Comparison of ENCODE assay signal across 8 mouse cellular contexts in the genomic region with DNA sequence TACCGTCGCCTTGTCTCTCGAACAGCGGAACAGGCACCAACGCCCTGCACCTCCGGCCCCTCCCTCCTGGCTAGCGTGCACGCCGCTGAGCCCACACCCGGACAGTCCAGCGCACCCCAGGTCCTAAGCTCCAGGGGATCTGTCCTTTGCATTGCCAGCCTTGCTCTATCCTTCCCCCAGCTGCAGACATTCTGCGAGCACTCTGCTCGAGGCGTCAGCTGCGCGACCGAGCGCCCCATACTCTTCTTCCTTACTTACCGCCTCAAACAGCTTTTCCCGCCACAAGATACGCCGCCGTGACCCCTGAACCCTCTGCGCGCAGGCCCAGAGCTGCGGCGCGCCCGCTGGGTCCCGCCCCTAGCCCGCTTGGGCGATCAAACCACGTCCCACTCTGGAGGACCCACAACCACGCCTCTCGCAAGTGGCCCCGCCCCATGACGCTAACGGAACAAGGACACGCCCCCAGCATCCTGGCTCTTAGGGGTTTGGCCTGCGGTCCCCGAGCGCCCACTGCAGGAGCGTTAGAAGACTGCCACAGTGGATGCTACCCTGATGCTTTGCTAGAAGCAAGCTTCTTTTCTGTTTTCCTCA. TPM values are rescaled to one million over a fixed set of nuclear protein-coding genes. Genes with fewer than 3 reads are reported as not detected.
DNase-seq lines count a peak whose midpoint lies in the region; ATAC-seq and TF ChIP-seq lines count a peak whose summit lies in the region.

A gene (minus strand): TSS at position 353 of the 591 bp plus-strand sequence.

- 0 out of 2 replicates have a peak, but pooled peaks cover 3% of the 10 kb centered on the region for H3K27me3 ChIP-seq in hindbrain, embryonic 10.5 days (ENCODE audit: insufficient read depth, poor library complexity, severe bottlenecking)
- H3K27me3 ChIP-seq in lung, postnatal 0 days (replicated peaks; ENCODE audit: insufficient read depth, low read length): no peaks in the 10 kb centered on the region

- no peak for TF ChIP-seq EP300 in lung, postnatal 0 days (IDR thresholded peaks at IDR 0.05)

- peak; percentile 98 for DNase-seq in MN1 (ENCODE audit: low spot score)
- peak; percentile 100 for DNase-seq in cerebellum, adult 9-10 months
- DNase-seq in hindbrain, embryonic 10.5 days (ENCODE audit: low spot score): peak; percentile 100
- peak; percentile 99 for DNase-seq in layer of hippocampus, adult 9-11 months
- peak; percentile 99 for DNase-seq in lung, postnatal 0 days (ENCODE audit: low spot score)
- peak; percentile 99 for DNase-seq in ovary, postnatal 14 days (ENCODE audit: low spot score)
- peak; percentile 100 for DNase-seq in thymus, postnatal 14 days

- WGBS in hindbrain, embryonic 10.5 days: under 1% methylated on average over 43 of the region's 43 CpGs
- under 1% methylated on average over 40 of the region's 43 CpGs for WGBS in lung, postnatal 0 days

- peak within 1 kb of the TSS; percentile 92 for H3K27ac ChIP-seq in hindbrain, embryonic 10.5 days
- peak within 1 kb of the TSS; percentile 38 for H3K27ac ChIP-seq in lung, postnatal 0 days (ENCODE audit: low read length)

- peak within 1 kb of the TSS; percentile 75 for H3K4me3 ChIP-seq in hindbrain, embryonic 10.5 days
- H3K4me3 ChIP-seq in lung, postnatal 0 days (ENCODE audit: low read depth, low read length): peak within 1 kb of the TSS; percentile 58

- peak; percentile 93 for ATAC-seq in frontal cortex, adult (ENCODE audit: low TSS enrichment)
- ATAC-seq in lung, postnatal 0 days: peak; percentile 96

- H3K9me3 ChIP-seq in hindbrain, embryonic 10.5 days: peaks cover 8% of the 10 kb centered on the region
- no peaks in the 10 kb centered on the region for H3K9me3 ChIP-seq in lung, postnatal 0 days (ENCODE audit: low read length)

- H3K4me1 ChIP-seq in hindbrain, embryonic 10.5 days (replicated peaks): peaks cover 35% of the 10 kb centered on the region
- H3K4me1 ChIP-seq in lung, postnatal 0 days (ENCODE audit: insufficient read depth, low read depth, low read length): peaks cover 4% of the 10 kb centered on the region; the same call in 1 of the 2 replicates

- H3K4me2 ChIP-seq in lung, postnatal 0 days (replicated peaks; ENCODE audit: low read depth, low read length): peak within 1 kb of the TSS; percentile 81

- TF ChIP-seq CTCF in lung, postnatal 0 days (IDR thresholded peaks at IDR 0.05): peak; percentile 98

- peaks cover 59% of the 10 kb centered on the region for H3K36me3 ChIP-seq in hindbrain, embryonic 10.5 days
- H3K36me3 ChIP-seq in lung, postnatal 0 days (ENCODE audit: insufficient read depth, low read length): peaks cover 17% of the 10 kb centered on the region

- H3K9ac ChIP-seq in lung, postnatal 0 days (replicated peaks; ENCODE audit: low read depth): peak within 1 kb of the TSS; percentile 27; the same call in 1 of the 2 replicates

RNA-seq across cellular contexts. Expression of the gene that starts here (rescaled TPM):
- 133 and 161 TPM in 2 replicates for polyA plus RNA-seq in hindbrain, embryonic 10.5 days (2016; fragmentation: Nextera tagmentation; extraction: Ambion mirVana)
- polyA plus RNA-seq in lung, postnatal 0 days (2015; fragmentation: Nextera tagmentation; extraction: Ambion mirVana): 13.5 and 17.5 TPM in 2 replicates

Comparison
In these comparisons a context has a peak if more than half of its experiments do, and no peak if none do; other contexts are left out.
1. Peak in every context shown above with its lines: DNase-seq, ATAC-seq, H3K4me3 ChIP-seq and H3K27ac ChIP-seq.